Mouse (Mus musculus) ES-Bruce4 (cell line): ENCODE results near the gene Usp54.

Experiments used
- CTCF ChIP-seq: IDR thresholded peaks from one replicate; pipeline ENCODE4 v1.8.1; 2011; ENCODE audit warnings: low read depth, low read length
- EP300 ChIP-seq: IDR thresholded peaks from 2 replicates; pipeline ENCODE4 v1.6.1; 2011; ENCODE audit warnings: low read depth, low read length; ENCODE audit not compliant: insufficient read depth
- POLR2A ChIP-seq: IDR thresholded peaks from one replicate; pipeline ENCODE4 v1.8.1; 2011; ENCODE audit warnings: low read length; ENCODE audit not compliant: insufficient read depth

DNA sequence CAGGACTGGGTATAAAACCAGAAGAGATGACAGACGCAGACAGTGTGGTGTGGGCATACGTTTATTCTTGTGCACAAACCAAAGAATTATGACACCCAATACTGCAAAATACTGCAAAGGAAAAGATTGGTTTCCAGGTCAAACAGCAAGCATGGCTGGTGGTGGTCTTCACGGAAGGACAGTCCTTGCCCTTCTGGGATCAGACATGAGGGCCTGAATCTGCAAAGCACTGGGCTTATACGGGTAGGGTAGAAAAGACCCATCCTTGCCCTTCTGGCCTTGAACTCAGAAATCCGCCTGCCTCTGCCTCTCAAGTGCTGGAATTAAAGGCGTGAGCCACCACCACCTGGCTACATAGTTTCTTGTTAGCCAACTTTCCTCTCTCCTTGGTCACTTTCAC lies 18.0 kb upstream of the Usp54 start:
- TF ChIP-seq CTCF (no peak), POLR2A (no peak), EP300 (no peak)
